21 mouse cellular contexts compared by ENCODE assay signal in the genomic region with DNA sequence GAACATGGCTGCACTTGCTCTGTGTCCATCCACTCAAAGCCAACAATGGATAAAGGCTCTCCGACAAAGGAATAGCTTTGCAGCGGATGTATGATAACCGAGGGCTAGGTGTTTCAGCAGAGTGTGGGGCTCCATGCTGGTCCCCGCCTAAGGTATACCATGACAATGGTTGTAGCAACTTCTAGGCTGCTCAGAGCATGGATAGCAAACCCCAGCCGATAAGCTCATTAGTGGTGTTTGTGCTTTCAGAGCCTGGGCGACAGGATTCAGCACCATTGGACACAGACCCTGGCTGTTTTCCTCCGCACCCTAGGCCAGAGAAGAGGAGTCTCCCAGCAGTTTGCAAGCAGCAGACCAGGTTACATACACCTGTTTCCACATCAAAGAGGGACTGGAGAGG. TPM values are rescaled to one million over a fixed set of nuclear protein-coding genes. Genes with fewer than 3 reads are reported as not detected.
DNase-seq lines count a peak whose midpoint lies in the region; ATAC-seq lines count a peak whose summit lies in the region.
"Had no signal": no experiment of that assay in that cellular context is flagged by ENCODE, and none has a peak within 500 bp of the region (broad histone marks: within the 10 kb centered on the region; RNA-seq: fewer than 3 reads in every experiment).

No protein-coding gene starts in this region.

- peak overlapping the region; percentile 22 for H3K27ac ChIP-seq in heart, embryonic 13.5 days (replicated peaks)
- peak overlapping the region; percentile 99 for H3K27ac ChIP-seq in liver, embryonic 15.5 days (replicated peaks)
- no peak overlapping the region for H3K27ac ChIP-seq in hindbrain, embryonic 13.5 days
- H3K27ac ChIP-seq: embryonic facial prominence, embryonic 13.5 days; forebrain, embryonic 10.5 days; gastrocnemius, adult 2 months; heart, embryonic 15.5 days; hindbrain, embryonic 12.5 days; hindbrain, postnatal 0 days had no signal

- intact Hi-C loops in heart, postnatal 36 days (cut with DNase I) = no loop called here
- intact Hi-C loops in heart, postnatal 14 days (cut with DNase I) = no loop called here

- peak overlapping the region; percentile 65; the same call in 1 of the 2 replicates for H3K4me3 ChIP-seq in heart, embryonic 13.5 days
- no peak overlapping the region for H3K4me3 ChIP-seq in liver, embryonic 15.5 days (replicated peaks)
- no peak overlapping the region for H3K4me3 ChIP-seq in hindbrain, embryonic 13.5 days
- H3K4me3 ChIP-seq: embryonic facial prominence, embryonic 13.5 days; forebrain, embryonic 10.5 days; gastrocnemius, adult 2 months; heart, embryonic 15.5 days; hindbrain, embryonic 12.5 days had no signal

- DNase-seq in heart, adult 11 months = peak; percentile 56
- no peak for DNase-seq in heart, postnatal 36 days
- no peak for DNase-seq in heart, postnatal 14 days
- DNase-seq in cerebellum, postnatal 25 days = no peak
- DNase-seq: adrenal gland, postnatal 10 days; cerebellum, adult 11 months; cerebellum, adult 8-10 months; cerebellum, postnatal 14 days; gastrocnemius, adult 2 months; gastrocnemius, postnatal 25 days; heart, postnatal 4 days had no signal

- H3K27me3 ChIP-seq in heart, embryonic 13.5 days (replicated peaks) = peaks cover 66% of the 10 kb centered on the region
- H3K27me3 ChIP-seq in liver, embryonic 15.5 days = peaks cover 19% of the 10 kb centered on the region
- peaks cover 11% of the 10 kb centered on the region; the same call in 1 of the 2 replicates for H3K27me3 ChIP-seq in hindbrain, embryonic 13.5 days

- peaks cover 31% of the 10 kb centered on the region for H3K4me1 ChIP-seq in heart, embryonic 13.5 days
- peaks cover 70% of the 10 kb centered on the region for H3K4me1 ChIP-seq in liver, embryonic 15.5 days (replicated peaks)
- H3K4me1 ChIP-seq in hindbrain, embryonic 13.5 days (replicated peaks) = peaks cover 7% of the 10 kb centered on the region

- 0 out of 2 replicates have a peak, but pooled peaks cover 2% of the 10 kb centered on the region for H3K36me3 ChIP-seq in heart, embryonic 13.5 days
- peaks cover 29% of the 10 kb centered on the region for H3K36me3 ChIP-seq in liver, embryonic 15.5 days (replicated peaks)
- 0 out of 2 replicates have a peak, but pooled peaks cover 7% of the 10 kb centered on the region for H3K36me3 ChIP-seq in hindbrain, embryonic 13.5 days
- H3K36me3 ChIP-seq: embryonic facial prominence, embryonic 13.5 days; heart, embryonic 15.5 days had no signal

- WGBS in heart, embryonic 13.5 days = 82% methylated on average over 7 of the region's 7 CpGs
- 83% methylated on average over 7 of the region's 7 CpGs for WGBS in liver, embryonic 15.5 days (ENCODE audit: insufficient replicate concordance)
- 89% methylated on average over 7 of the region's 7 CpGs for WGBS in hindbrain, embryonic 13.5 days

- no peak for ATAC-seq in heart, embryonic 13.5 days (ENCODE audit: extremely low read depth, insufficient number of reproducible peaks, low FRiP score, low TSS enrichment)
- ATAC-seq in liver, embryonic 15.5 days (ENCODE audit: insufficient read depth) = no peak
- ATAC-seq in hindbrain, embryonic 13.5 days (ENCODE audit: low FRiP score) = no peak
- ATAC-seq: forebrain, embryonic 14.5 days; hindbrain, postnatal 0 days had no signal

- H3K9me3 ChIP-seq in heart, embryonic 13.5 days = no peaks in the 10 kb centered on the region
- no peaks in the 10 kb centered on the region for H3K9me3 ChIP-seq in liver, embryonic 15.5 days (replicated peaks)
- H3K9me3 ChIP-seq in hindbrain, embryonic 13.5 days = no peaks in the 10 kb centered on the region
- H3K9me3 ChIP-seq: embryonic facial prominence, embryonic 13.5 days; forebrain, embryonic 10.5 days; heart, embryonic 15.5 days; hindbrain, embryonic 12.5 days had no signal

- H3K4me2 ChIP-seq in heart, embryonic 13.5 days = peak overlapping the region; percentile 95
- peak overlapping the region; percentile 46 for H3K4me2 ChIP-seq in liver, embryonic 15.5 days
- H3K4me2 ChIP-seq in hindbrain, embryonic 13.5 days = no peak overlapping the region
- H3K4me2 ChIP-seq: embryonic facial prominence, embryonic 13.5 days; heart, embryonic 15.5 days; hindbrain, embryonic 12.5 days had no signal

- no peak overlapping the region for H3K9ac ChIP-seq in heart, embryonic 13.5 days
- H3K9ac ChIP-seq in liver, embryonic 15.5 days = no peak overlapping the region; the same call in 1 of the 2 replicates
- H3K9ac ChIP-seq in hindbrain, embryonic 13.5 days = no peak overlapping the region
- H3K9ac ChIP-seq: embryonic facial prominence, embryonic 13.5 days; heart, embryonic 15.5 days; hindbrain, embryonic 12.5 days had no signal

RNA-seq across cellular contexts. Expression of gene Prokr1, which starts 6.6 kb away (rescaled TPM):
- total RNA-seq in heart, postnatal 36 days (2021) = under 1 TPM; 0.43 to 0.50 TPM
- polyA plus RNA-seq in heart, embryonic 13.5 days (2015; fragmentation: Nextera tagmentation; extraction: Ambion mirVana) = 2.1 and 3.0 TPM in 2 replicates
- under 1 TPM; 0.50 to 0.63 TPM for total RNA-seq in heart, postnatal 14 days (2021)
- polyA plus RNA-seq in liver, embryonic 15.5 days (2015; fragmentation: Nextera tagmentation; extraction: Ambion mirVana) = 5.4 and 6.7 TPM in 2 replicates
- 2.2 and 3.1 TPM in 2 replicates for polyA plus RNA-seq in hindbrain, embryonic 13.5 days (2015; fragmentation: Nextera tagmentation; extraction: Ambion mirVana)

RNA-seq across cellular contexts. Expression of gene Arhgap25, which starts 50.9 kb away (rescaled TPM):
- 1 to 10 TPM; 3.0 to 3.7 TPM for total RNA-seq in heart, postnatal 36 days (2021)
- 3.5 and 3.6 TPM in 2 replicates for polyA plus RNA-seq in heart, embryonic 13.5 days (2015; fragmentation: Nextera tagmentation; extraction: Ambion mirVana)
- total RNA-seq in heart, postnatal 14 days (2021) = 1 to 10 TPM; 5.1 to 5.8 TPM
- polyA plus RNA-seq in liver, embryonic 15.5 days (2015; fragmentation: Nextera tagmentation; extraction: Ambion mirVana) = 4.0 and 4.9 TPM in 2 replicates
- 1.6 and 2.4 TPM in 2 replicates for polyA plus RNA-seq in hindbrain, embryonic 13.5 days (2015; fragmentation: Nextera tagmentation; extraction: Ambion mirVana)
- polyA plus RNA-seq: C2C12 had no signal
